Mouse (Mus musculus) kidney, adult 2 months (tissue): ENCODE measurements around the gene Usp33.

Source experiments
- CTCF ChIP-seq: fragments of 200-500 bp; conservative IDR thresholded peaks from 2 replicates; pipeline ENCODE4 v1.5.1; 2011; ENCODE audit warnings: low read depth, mild to moderate bottlenecking, control low read depth, low read length, moderate library complexity, mixed read lengths; ENCODE audit not compliant: insufficient read depth, insufficient read length
- POLR2A ChIP-seq: fragments of 200-500 bp; IDR thresholded peaks from one replicate; pipeline ENCODE4 v1.6.1; 2011; ENCODE audit warnings: low read depth, low read length, control low read depth

DNA sequence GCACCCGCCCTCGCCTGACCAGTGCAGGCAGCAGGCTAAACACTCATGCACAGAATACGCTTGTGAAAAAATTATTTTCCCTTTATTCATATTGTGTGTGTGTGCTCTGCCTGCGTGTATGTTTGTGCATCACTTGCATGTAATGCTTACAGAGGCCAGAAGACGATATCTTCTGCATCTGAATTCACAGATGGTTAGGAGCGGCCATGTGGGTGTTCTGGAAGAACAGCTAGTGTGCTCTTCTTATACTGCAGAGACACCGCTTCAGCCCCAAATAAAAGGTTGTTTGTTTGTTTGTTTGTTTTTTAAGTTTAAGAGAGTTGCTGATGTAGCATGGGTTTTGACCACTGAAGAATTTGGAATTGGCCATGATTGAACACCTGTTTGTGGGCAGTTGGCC, 59.1 kb downstream of the Usp33 start:
- TF ChIP-seq CTCF = no peak
- TF ChIP-seq POLR2A = no peak
